Mouse (Mus musculus): ENCODE data around the gene Pigu. TPM values are rescaled to one million over a fixed set of nuclear protein-coding genes. Genes with fewer than 3 reads are reported as not detected.

Pigu gene
- total RNA-seq (2023): 23.2 TPM

DNA sequence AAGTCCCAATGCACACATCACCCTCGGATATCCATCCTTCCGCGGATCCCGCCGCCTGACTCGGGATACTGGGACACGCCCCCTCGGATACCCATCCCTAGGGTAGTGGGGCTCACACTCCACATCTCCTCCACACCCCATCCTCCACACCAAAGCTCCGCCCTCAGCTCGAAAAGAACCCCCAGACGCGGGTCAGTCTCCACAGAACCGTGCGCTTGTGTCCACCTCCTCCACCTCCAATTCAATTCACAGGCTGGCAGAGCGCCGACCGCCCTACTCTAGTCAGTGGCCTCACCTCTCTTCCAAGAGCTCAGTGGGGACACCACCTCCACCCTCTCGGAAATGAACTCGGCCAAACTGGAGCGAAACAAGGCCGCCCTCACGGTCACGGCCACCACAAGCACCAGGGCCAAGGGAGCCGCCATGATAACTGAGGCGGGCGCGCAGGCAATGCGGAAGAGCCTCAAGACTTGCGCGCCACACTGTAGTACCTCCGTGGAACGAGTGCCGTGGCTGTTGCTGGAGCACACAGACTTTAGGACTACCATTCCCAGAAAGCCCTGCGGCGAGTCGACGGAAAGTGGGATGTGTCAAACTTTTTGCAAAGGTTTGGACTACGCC is at the start of gene Pigu:
TSS of gene Pigu (minus strand) at position 460 of the 621 bp plus-strand sequence.

DNA sequence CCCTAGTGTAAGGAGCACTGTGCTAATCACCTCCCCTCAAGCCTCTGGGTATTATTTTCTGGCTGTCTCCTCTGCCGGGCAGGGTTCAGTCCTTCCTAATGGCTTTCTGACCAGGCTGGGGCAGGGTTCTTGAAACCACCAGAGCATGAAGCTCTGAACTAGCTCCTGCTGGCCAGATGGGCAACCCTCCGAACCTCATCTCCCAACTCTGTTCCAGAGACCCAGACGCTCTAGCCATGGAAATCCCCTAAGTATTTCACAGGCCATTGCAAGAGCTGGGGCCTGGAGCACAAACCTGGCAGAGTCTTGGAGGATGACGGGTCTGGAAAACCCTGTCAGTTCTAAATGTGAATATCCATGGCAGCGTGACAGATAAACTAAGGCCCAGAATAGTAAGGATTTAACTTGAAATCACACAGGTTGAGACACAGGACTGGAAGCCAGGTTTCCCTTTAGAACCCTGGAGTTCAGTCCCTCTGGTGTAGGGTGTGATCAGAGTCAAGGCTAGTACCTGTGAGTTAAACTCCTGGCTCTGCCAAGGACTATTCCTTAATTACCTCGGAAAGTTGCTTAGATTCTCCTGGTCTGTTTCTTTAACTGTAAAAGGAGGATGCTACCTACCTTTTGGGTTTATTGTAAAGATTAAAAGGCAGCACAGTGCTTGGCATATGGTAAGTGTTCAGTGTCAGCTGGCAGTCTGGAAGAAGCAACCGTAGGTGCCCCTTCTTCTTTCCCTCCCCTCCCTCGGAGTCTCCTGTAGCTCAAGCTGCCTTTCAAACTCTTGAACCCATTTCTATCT is 23.2 kb upstream of the Pigu start, which contains the start of gene Trp53inp2:
TSS of gene Trp53inp2 (plus strand) at position 799 of the 799 bp plus-strand sequence.

GRCm38 (mm10) chr2:155276195-155276594 is 81.0 kb downstream of the Pigu start, which contains the start of gene Map1lc3a:
Map1lc3a (plus strand) TSS chr2:155276297.

DNA sequence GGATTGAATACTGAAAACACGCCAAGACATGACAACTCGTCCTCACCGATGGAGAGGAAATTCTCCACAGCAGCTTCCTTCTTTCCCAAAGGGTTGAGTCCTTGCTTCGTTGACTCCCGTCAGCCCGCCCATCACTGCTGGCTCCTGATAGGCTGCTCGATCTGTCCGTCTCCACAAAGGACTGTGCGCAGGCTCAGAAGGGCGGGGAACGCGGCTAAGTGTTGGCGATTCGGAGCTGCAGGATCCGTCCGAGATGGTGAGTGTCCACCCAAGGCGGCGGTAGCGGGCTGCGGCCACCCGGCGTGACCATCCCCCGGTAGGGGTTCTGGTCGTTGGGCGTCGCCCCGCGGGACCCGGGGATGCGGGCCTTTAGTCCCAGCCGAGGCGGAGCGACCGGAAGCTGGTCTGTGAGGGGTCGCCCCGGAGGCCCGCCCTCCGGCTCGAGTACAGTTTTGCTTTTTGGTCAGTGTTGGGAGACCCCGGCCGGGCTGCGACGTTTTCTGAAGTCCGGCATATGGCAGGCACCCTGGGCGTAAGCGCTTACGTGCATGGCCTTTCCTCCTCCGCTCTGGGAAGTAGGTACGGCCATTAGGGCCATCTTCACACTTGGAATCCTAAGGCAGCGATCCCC is 120.8 kb downstream of the Pigu start, which contains the start of gene Dynlrb1:
TSS of gene Dynlrb1 (plus strand) at position 172 of the 631 bp plus-strand sequence.

Other genes with a start within 250 kb of the Pigu start
- 73.0 TPM for gene Itch, start 223.9 kb downstream of the Pigu start, total RNA-seq (2023)
- gene Dynlrb1, start 120.9 kb downstream of the Pigu start, total RNA-seq (2023): 89.4 TPM
- gene Map1lc3a, start 81.1 kb downstream of the Pigu start, total RNA-seq (2023): 32.4 TPM
- 118 TPM for gene Trp53inp2, start 23.6 kb upstream of the Pigu start, total RNA-seq (2023)
- gene Ncoa6, start 116.5 kb upstream of the Pigu start, total RNA-seq (2023): 70.8 TPM
- gene Acss2, start 160.5 kb upstream of the Pigu start, total RNA-seq (2023): 66.9 TPM
- gene Ggt7, start 160.8 kb upstream of the Pigu start, total RNA-seq (2023): 5.5 TPM
- gene Gss, start 235.4 kb upstream of the Pigu start, total RNA-seq (2023): 11.2 TPM